Mouse (Mus musculus) cortical plate, adult 2 months (tissue): ENCODE data around the gene Uba1. TPM values are rescaled to one million over a fixed set of nuclear protein-coding genes. Genes with fewer than 3 reads are reported as not detected.
"Not testable (repeated sequence)": the region's sequence is repeated elsewhere in the genome, so short reads cannot be mapped to it uniquely, and the experiment has no call there.

Experiments
- H3K27ac ChIP-seq: fragments of 200-500 bp; 2 replicates; pipeline ENCODE4 v1.5.1; 2012; ENCODE audit warnings: low read length, control low read depth, inconsistent platforms; ENCODE audit not compliant: insufficient read depth
- H3K4me1 ChIP-seq: fragments of 200-500 bp; 2 replicates; pipeline ENCODE4 v1.6.1; 2011; ENCODE audit warnings: low read length; ENCODE audit not compliant: control insufficient read depth, insufficient read depth
- H3K4me3 ChIP-seq: fragments of 200-500 bp; 2 replicates; pipeline ENCODE4 v1.5.1; 2011; ENCODE audit warnings: mild to moderate bottlenecking, low read length, control low read depth; ENCODE audit not compliant: insufficient read depth
- CTCF ChIP-seq: fragments of 200-500 bp; IDR thresholded peaks from 2 replicates; pipeline ENCODE4 v1.5.1; 2011; ENCODE audit warnings: mild to moderate bottlenecking, control low read depth, low read length; ENCODE audit not compliant: insufficient read depth; ENCODE audit errors: extremely low read depth
- POLR2A ChIP-seq: fragments of 200-500 bp; IDR thresholded peaks from 2 replicates; pipeline ENCODE4 v1.6.1; 2011; ENCODE audit warnings: mild to moderate bottlenecking, low read length, control low read depth; ENCODE audit not compliant: insufficient read depth; ENCODE audit errors: extremely low read depth
- polyA plus RNA-seq: library from polyadenylated mRNA; depleted of rRNA; stranded (reverse); fragments of >200 nt; gene quantifications from 2 replicates; pipeline ENCODE4 v1.2.3, GENCODE M21; 2012; rRNA removed

The Uba1 gene
- polyA plus RNA-seq, 1 experiment, result 254 TPM

- Histone ChIP-seq H3K4me1 (no peaks in the 10 kb centered on the region), H3K4me3 (peak within 1 kb of the TSS; percentile 68), H3K27ac (peak within 1 kb of the TSS; percentile 73)
- TF ChIP-seq POLR2A (peak; percentile 69), CTCF (no peak)
Observed at GRCm38 (mm10) chrX:20703741-20704290, 45.7 kb downstream of the Uba1 start, which contains the start of gene Usp11. Gene Usp11, plus strand, starts transcription at chrX:20703906.

- peak overlapping the region; percentile 68 for H3K4me3 ChIP-seq
- no peaks in the 10 kb centered on the region for H3K4me1 ChIP-seq
- no peak for TF ChIP-seq CTCF
- TF ChIP-seq POLR2A, result peak; percentile 63; the same call in 1 of the 2 replicates
- peak overlapping the region; percentile 73; the same call in 1 of the 2 replicates for H3K27ac ChIP-seq
Observed at GRCm38 (mm10) chrX:20704295-20705082, 46.4 kb downstream of the Uba1 start.

DNA sequence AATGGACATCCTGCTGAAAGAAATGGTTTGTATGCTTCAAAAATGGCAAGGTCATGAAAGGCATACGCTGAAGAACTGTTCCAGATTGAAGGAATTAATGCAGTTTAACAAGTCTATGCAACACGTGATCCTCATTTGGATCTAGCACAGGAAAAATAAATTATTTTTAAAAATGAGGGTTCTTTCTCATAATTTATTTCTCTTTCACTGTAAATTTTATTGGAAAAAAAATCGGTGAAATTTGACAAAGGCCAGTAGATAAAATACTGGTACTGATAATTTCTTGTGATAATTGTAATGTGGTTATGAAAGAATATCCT is 46.9 kb downstream of the Uba1 start:
- Histone ChIP-seq H3K4me3 (peak overlapping the region; percentile 68; the same call in 1 of the 2 replicates), H3K4me1 (no peaks in the 10 kb centered on the region), H3K27ac (no peak overlapping the region)
- no peak for TF ChIP-seq CTCF
- no peak for TF ChIP-seq POLR2A

- no peaks in the 10 kb centered on the region for H3K4me1 ChIP-seq
- TF ChIP-seq CTCF, result no peak
- no peak for TF ChIP-seq POLR2A
- H3K27ac ChIP-seq, result no peak overlapping the region
- H3K4me3 ChIP-seq, result no peak overlapping the region
Observed at GRCm38 (mm10) chrX:20728681-20729080, 70.6 kb downstream of the Uba1 start.

DNA sequence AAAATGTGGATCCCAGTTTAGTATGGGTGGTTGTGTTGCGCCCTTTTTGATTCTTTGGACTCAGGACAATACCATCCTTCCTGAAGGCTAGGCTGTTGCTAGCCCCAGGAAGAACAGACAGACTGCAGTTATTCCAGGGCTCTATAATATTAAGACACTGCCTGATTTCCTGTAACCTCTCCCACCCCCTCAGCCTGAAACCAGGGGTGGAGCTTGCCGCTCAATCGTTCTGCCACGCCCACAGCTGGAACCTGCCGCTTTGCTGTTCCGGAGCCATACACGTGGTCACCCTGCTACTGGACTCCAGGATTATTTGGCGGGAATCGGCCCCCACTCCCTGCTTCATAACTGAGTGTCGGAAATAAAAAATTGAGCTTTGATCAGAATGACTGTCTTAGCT is 71.9 kb downstream of the Uba1 start:
- not testable (repeated sequence) for H3K27ac ChIP-seq, H3K4me3 ChIP-seq, H3K4me1 ChIP-seq

Other genes with a start within 250 kb of the Uba1 start
- gene Jade3, start 232.6 kb upstream of the Uba1 start, polyA plus RNA-seq, result 5.0 and 5.3 TPM in 2 replicates
- gene Rgn, start 108.5 kb upstream of the Uba1 start, polyA plus RNA-seq, result 0.15 and 0.17 TPM in 2 replicates
- 52.9 and 54.3 TPM in 2 replicates for gene Rbm10, start 40.8 kb upstream of the Uba1 start, polyA plus RNA-seq
- 196 and 210 TPM in 2 replicates for gene Ndufb11, start 40.7 kb upstream of the Uba1 start, polyA plus RNA-seq
- gene Cdk16, start 29.6 kb downstream of the Uba1 start, polyA plus RNA-seq, result 477 and 489 TPM in 2 replicates
- gene Usp11, start 45.6 kb downstream of the Uba1 start, polyA plus RNA-seq, result 95.7 and 99.6 TPM in 2 replicates
- 200 and 204 TPM in 2 replicates for gene Araf, start 139.5 kb downstream of the Uba1 start, polyA plus RNA-seq
- gene Timp1, start 211.8 kb downstream of the Uba1 start, polyA plus RNA-seq, result 0.68 and 1.5 TPM in 2 replicates